Mouse (Mus musculus): ENCODE results near the gene Wdr6. TPM values are rescaled to one million over a fixed set of nuclear protein-coding genes. Genes with fewer than 3 reads are reported as not detected.

The Wdr6 gene
- polyA plus RNA-seq, 1 experiment from 2014 or later, result 235 TPM

DNA sequence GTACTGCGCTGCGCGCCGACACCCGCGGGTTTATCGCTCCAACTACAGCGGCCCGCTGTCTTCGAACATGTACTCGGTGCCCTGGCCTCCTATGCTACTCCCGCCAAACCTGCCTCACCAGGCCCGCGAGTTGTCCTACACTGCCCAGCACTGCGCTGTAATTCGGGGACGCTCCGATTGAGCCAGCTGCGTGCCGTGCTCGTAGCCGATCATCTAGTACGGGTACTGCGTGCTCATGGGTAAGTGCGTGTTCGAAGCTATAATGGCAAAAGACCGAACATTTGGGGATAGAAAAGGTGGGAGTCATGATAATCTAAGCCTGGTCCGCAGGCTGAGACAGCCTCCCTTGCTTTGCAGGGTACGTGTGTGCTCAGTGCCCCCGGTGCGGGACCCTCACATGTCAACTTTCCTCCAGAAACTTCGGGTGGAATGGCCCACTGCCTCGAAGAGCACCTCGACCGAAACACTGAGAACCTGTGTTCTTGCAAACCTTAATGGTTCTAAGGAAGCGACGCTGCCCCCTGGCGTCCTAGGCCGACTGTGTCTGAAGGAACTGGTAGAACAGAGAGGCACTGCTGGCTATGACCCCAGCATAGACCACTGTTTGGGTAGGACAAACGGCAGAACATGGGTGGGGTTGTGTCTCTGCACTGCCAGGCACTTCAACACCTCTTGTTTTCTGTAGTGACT, 8.2 kb downstream of the Wdr6 start:
- Histone ChIP-seq H3K27me3 (no peaks in the 10 kb centered on the region), H3K4me1 (peaks cover 64% of the 10 kb centered on the region), H3K4me3 (peak overlapping the region; percentile 62), H3K4me2 (replicated peaks) (peak overlapping the region; percentile 93), H3K27ac (replicated peaks) (peak overlapping the region; percentile 64), H3K9me3 (no peaks in the 10 kb centered on the region), H3K9ac (replicated peaks) (peak overlapping the region; percentile 58), H3K36me3 (peaks cover 39% of the 10 kb centered on the region)
- WGBS, result 2% methylated on average over 40 of the region's 40 CpGs
- ATAC-seq (replicated peaks), result no peak; the same call in 1 of the 2 replicates

GRCm38 (mm10) chr9:108569381-108570206, 8.9 kb downstream of the Wdr6 start, which contains the start of gene Dalrd3:
Gene Dalrd3 (plus strand): TSS chr9:108569886.
- Histone ChIP-seq H3K36me3 (peaks cover 38% of the 10 kb centered on the region), H3K9me3 (no peaks in the 10 kb centered on the region), H3K4me3 (peak within 1 kb of the TSS; percentile 62), H3K27ac (replicated peaks) (peak within 1 kb of the TSS; percentile 64), H3K27me3 (no peaks in the 10 kb centered on the region), H3K9ac (replicated peaks) (peak within 1 kb of the TSS; percentile 58), H3K4me2 (replicated peaks) (peak within 1 kb of the TSS; percentile 98), H3K4me1 (peaks cover 56% of the 10 kb centered on the region)
- WGBS, result 5% methylated on average over 42 of the region's 42 CpGs
- peak; percentile 65 for ATAC-seq (replicated peaks)

DNA sequence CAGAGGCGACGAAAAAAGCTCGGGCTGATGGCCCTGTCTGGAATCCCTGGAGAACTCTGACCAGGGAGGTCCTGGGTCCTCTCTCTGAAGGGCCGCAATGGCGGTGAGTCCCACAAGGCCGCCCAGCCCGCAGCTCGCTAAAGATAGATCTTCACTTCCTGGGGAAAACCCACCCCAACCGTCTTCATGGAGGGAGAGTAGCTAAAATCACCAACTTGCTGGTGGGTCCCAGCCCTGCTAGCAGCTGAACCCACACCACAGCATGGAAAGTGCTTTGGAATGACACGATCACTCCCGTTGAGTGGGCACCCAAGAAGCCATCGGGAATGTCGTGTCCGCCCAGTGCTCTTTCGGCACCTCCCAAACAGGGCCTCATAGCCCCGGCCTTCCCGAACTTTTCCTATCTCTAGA, 10.0 kb downstream of the Wdr6 start:
- 80% methylated on average over 17 of the region's 17 CpGs for WGBS
- H3K27me3 ChIP-seq, result no peaks in the 10 kb centered on the region
- no peak overlapping the region for H3K27ac ChIP-seq (replicated peaks)
- no peak overlapping the region for H3K9ac ChIP-seq (replicated peaks)
- no peak for ATAC-seq (replicated peaks)
- peaks cover 48% of the 10 kb centered on the region for H3K36me3 ChIP-seq
- H3K4me1 ChIP-seq, result peaks cover 45% of the 10 kb centered on the region
- 0 out of 2 replicates have a peak overlapping the region, but pooled peaks have one; percentile 98 for H3K4me2 ChIP-seq (replicated peaks)
- peak overlapping the region; percentile 80 for H3K4me3 ChIP-seq
- no peaks in the 10 kb centered on the region for H3K9me3 ChIP-seq

- Histone ChIP-seq H3K36me3 (peaks cover 47% of the 10 kb centered on the region), H3K4me2 (replicated peaks) (peak overlapping the region; percentile 98), H3K4me3 (peak overlapping the region; percentile 80), H3K9me3 (no peaks in the 10 kb centered on the region), H3K27ac (replicated peaks) (peak overlapping the region; percentile 99), H3K4me1 (peaks cover 45% of the 10 kb centered on the region), H3K9ac (replicated peaks) (peak overlapping the region; percentile 86), H3K27me3 (no peaks in the 10 kb centered on the region)
- 10% methylated on average over 18 of the region's 18 CpGs for WGBS
- no peak for ATAC-seq (replicated peaks)
These were observed 10.6 kb downstream of the Wdr6 start for GRCm38 (mm10) chr9:108567931-108568419.

DNA sequence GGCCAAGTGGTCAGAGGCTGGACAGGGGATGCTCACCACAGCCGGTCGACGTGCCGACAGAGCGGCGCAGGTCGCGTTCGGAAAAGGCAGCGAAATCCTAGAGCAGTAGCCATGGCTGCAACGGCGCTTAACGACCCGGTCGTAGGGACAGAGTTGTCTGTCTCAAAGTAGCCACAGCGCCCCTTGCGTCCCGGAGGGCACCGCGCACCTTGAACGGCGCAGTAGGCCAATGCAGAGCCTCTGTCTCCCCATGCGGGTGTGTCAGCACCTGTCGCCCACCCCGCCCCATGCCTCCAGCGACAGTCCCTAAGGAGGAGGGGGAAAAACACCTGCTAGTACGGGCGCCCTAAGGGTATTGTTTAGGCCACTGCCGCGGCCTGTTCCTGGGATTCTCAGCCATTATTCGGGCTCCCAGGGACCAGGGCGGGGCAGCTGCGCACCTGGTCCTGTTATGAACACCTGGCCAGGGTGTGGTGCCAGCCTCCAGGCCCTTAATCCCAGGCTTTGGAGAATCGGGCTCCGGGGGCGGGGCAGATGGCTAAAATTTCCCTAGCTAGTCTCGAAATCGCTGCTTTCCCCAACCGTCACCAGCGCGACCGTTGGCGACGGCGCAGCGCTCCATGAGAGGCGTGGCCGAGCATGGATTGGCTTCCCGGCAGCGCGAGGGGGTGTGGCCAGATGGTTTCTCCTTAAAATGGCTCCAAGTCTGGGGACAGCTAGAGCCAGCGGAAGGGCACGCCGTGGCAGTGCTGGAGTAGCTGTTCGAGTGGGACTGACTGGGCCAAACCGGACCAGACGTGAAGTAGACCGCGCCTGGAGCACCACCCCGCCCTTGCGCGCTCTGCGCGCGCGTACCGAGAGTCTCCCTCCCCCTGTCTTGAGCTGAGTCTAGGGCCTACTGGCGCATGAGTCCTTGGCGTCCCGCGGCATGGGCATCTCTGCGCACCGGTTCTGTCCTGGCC, 11.4 kb downstream of the Wdr6 start, which contains the start of gene Ndufaf3:
TSS of gene Ndufaf3 (minus strand) at position 620 of the 962 bp plus-strand sequence.
- Histone ChIP-seq H3K36me3 (peaks cover 42% of the 10 kb centered on the region), H3K4me3 (peak within 1 kb of the TSS; percentile 80), H3K27ac (replicated peaks) (peak within 1 kb of the TSS; percentile 99), H3K9ac (replicated peaks) (peak within 1 kb of the TSS; percentile 86), H3K9me3 (no peaks in the 10 kb centered on the region), H3K27me3 (no peaks in the 10 kb centered on the region), H3K4me1 (peaks cover 45% of the 10 kb centered on the region), H3K4me2 (replicated peaks) (peak within 1 kb of the TSS; percentile 98)
- ATAC-seq (replicated peaks), result peak; percentile 87
- under 1% methylated on average over 72 of the region's 73 CpGs for WGBS

DNA sequence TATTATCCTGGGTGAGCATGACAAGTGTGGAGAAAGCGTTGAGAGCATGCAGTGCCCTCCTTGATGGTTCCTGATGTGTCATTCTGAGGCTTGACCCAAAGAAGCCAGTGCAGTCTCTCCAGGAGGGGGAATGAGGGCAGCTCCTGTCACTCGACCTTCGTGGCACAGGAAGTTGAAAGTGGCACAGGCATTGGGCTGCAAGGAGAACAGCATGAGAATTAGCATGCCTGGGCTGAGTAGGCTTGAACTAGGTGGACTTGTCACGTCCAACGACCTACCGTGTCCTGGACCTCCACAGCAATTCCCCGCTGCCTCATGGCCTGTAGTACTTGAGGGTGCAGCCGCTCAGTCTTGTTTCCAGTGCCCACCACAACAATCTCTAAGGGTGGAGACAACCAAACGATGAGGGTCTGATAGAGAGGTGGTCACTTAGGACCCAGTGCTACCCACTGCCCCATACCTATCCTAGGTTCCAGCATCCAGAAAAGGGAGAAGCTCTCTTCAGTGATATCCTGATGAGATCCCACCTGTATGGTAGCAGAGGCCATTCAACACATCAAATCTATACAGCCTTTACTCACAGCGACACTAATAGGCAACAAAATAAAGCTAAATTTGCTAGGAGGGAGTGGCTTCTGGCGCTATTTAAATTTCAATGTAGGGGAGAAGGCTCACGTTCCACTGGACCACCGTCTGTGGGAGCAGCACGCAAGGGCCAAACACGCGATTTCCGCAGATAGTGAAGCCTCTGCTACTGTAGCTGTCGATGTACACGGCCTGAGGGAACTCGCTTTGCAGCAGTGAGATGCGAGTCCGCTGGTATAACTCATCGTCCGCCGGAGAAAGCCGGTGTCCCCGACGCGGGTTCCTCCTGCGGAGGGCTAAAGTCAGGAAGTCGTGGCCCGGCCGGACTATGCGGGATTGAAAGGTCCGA, 12.4 kb downstream of the Wdr6 start:
- WGBS, result 12% methylated on average over 35 of the region's 35 CpGs
- no peak for ATAC-seq (replicated peaks)
- H3K36me3 ChIP-seq, result peaks cover 38% of the 10 kb centered on the region

DNA sequence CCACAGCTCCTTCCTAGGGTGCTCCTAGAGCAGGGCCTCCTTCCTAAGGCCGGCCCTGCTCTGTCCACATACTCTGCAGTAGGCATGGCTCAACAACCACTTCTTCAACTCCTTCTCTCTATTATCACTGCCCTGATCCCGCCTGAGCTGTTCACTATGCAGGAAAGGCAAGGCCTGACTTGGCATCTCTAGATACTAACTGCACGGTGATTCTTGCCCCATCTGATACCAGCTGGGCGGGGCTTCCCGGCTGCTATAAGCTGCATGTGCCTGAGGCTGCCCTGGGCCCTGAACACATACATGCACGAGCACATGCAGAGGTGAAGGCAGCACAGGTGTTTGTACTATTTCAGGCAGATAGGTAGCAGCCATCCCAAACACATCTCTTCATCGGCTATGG, 14.4 kb downstream of the Wdr6 start:
- Histone ChIP-seq H3K27me3 (no peaks in the 10 kb centered on the region), H3K4me1 (peaks cover 41% of the 10 kb centered on the region), H3K27ac (replicated peaks) (no peak overlapping the region), H3K9ac (replicated peaks) (no peak overlapping the region), H3K36me3 (peaks cover 38% of the 10 kb centered on the region), H3K4me2 (replicated peaks) (no peak overlapping the region), H3K4me3 (no peak overlapping the region), H3K9me3 (no peaks in the 10 kb centered on the region)
- ATAC-seq (replicated peaks), result no peak
- WGBS, result 89% methylated on average over 7 of the region's 7 CpGs

More for the DNA sequence above, 12.4 kb downstream of the Wdr6 start:
- H3K27ac ChIP-seq (replicated peaks), result peak overlapping the region; percentile 99
- no peaks in the 10 kb centered on the region for H3K27me3 ChIP-seq
- peak overlapping the region; percentile 98 for H3K4me2 ChIP-seq (replicated peaks)
- no peaks in the 10 kb centered on the region for H3K9me3 ChIP-seq
- H3K9ac ChIP-seq (replicated peaks), result peak overlapping the region; percentile 86
- peaks cover 53% of the 10 kb centered on the region for H3K4me1 ChIP-seq
- H3K4me3 ChIP-seq, result peak overlapping the region; percentile 80

- H3K36me3 ChIP-seq, result peaks cover 43% of the 10 kb centered on the region
- WGBS, result 91% methylated on average over 8 of the region's 8 CpGs
- no peak overlapping the region for H3K27ac ChIP-seq (replicated peaks)
- peaks cover 36% of the 10 kb centered on the region for H3K4me1 ChIP-seq
- H3K9me3 ChIP-seq, result no peaks in the 10 kb centered on the region
- no peak for ATAC-seq (replicated peaks)
- no peaks in the 10 kb centered on the region for H3K27me3 ChIP-seq
- no peak overlapping the region for H3K4me2 ChIP-seq (replicated peaks)
- H3K4me3 ChIP-seq, result no peak overlapping the region
- no peak overlapping the region for H3K9ac ChIP-seq (replicated peaks)
These were observed 14.9 kb downstream of the Wdr6 start for GRCm38 (mm10) chr9:108563671-108564070.

GRCm38 (mm10) chr9:108560227-108560841, 18.2 kb downstream of the Wdr6 start, which contains the start of gene Impdh2:
Gene Impdh2 (plus strand): TSS chr9:108560286.
- peak within 1 kb of the TSS; percentile 51 for H3K4me3 ChIP-seq
- H3K27me3 ChIP-seq, result no peaks in the 10 kb centered on the region
- under 1% methylated on average over 53 of the region's 53 CpGs for WGBS
- H3K9ac ChIP-seq (replicated peaks), result peak within 1 kb of the TSS; percentile 60
- H3K9me3 ChIP-seq, result no peaks in the 10 kb centered on the region
- peak within 1 kb of the TSS; percentile 69 for H3K4me2 ChIP-seq (replicated peaks)
- peak within 1 kb of the TSS; percentile 80 for H3K27ac ChIP-seq (replicated peaks)
- peaks cover 14% of the 10 kb centered on the region for H3K4me1 ChIP-seq
- H3K36me3 ChIP-seq, result peaks cover 68% of the 10 kb centered on the region
- peak; percentile 99 for ATAC-seq (replicated peaks)

DNA sequence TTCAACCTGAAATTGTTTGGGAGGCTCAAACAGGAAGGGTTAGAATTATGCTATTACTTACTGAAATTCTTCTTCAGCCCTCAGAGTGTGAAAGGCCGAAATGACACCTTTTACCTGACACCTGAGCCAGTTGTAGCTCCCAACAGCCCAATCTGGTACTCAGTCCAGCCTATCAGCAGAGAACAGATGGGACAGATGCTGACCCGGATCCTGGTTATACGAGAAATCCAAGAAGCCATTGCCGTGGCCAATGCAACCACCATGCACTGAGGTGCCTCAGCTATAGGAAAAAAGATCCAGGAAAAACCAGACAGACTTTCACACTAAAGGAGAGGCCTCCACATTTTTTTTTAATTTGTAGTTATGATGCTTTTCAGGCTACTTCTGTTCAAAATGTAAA, 19.4 kb downstream of the Wdr6 start:
- ATAC-seq (replicated peaks), result no peak

More for the DNA sequence above, 19.4 kb downstream of the Wdr6 start:
- H3K36me3 ChIP-seq, result peaks cover 65% of the 10 kb centered on the region
- H3K9me3 ChIP-seq, result no peaks in the 10 kb centered on the region
- H3K4me1 ChIP-seq, result peaks cover 14% of the 10 kb centered on the region
- H3K9ac ChIP-seq (replicated peaks), result no peak overlapping the region
- no peak overlapping the region for H3K4me3 ChIP-seq
- H3K4me2 ChIP-seq (replicated peaks), result no peak overlapping the region
- H3K27me3 ChIP-seq, result no peaks in the 10 kb centered on the region
- 95% methylated on average over 4 of the region's 4 CpGs for WGBS
- no peak overlapping the region for H3K27ac ChIP-seq (replicated peaks)

All from forebrain, embryonic 15.5 days (tissue).